In the genomic region with DNA sequence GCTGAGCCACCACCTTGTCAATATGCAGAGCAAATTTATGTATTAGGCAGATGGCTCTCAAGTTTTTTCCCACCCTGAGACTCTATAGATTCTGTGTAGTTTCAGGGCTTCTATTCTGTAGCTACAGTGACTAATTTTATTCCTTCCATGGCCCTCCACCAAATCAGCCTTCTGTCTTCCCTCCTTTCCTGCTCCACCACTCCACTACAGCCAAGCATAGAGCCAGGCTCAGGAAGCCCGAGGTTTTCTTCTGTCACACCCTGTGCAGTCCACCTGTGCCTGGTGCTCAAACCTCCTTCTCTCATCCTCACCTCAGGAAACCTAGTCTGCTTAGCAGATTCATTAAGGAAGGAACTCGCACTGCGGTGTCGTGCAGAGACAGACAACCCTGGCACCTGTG, we compare ENCODE assay signal across 24 mouse cellular contexts. TPM values are rescaled to one million over a fixed set of nuclear protein-coding genes. Genes with fewer than 3 reads are reported as not detected.
"Had no signal": no experiment of that assay in that cellular context is flagged by ENCODE, and none has a peak within 500 bp of the region (broad histone marks: within the 10 kb centered on the region; RNA-seq: fewer than 3 reads in every experiment).

No protein-coding gene starts in this region.

- H3K27me3 ChIP-seq: limb, embryonic 13.5 days; liver, embryonic 15.5 days; lung, embryonic 15.5 days; midbrain, embryonic 13.5 days; neural tube, embryonic 13.5 days had no signal

- H3K27ac ChIP-seq: layer of hippocampus, adult 2 months; limb, embryonic 10.5 days; limb, embryonic 13.5 days; liver, embryonic 12.5 days; liver, embryonic 15.5 days; lung, embryonic 15.5 days; midbrain, embryonic 10.5 days; midbrain, embryonic 13.5 days; neural tube, embryonic 13.5 days; stomach, postnatal 0 days had no signal

- H3K4me1 ChIP-seq: limb, embryonic 10.5 days; limb, embryonic 13.5 days; liver, embryonic 12.5 days; liver, embryonic 15.5 days; lung, embryonic 15.5 days; midbrain, embryonic 10.5 days; midbrain, embryonic 13.5 days; neural tube, embryonic 13.5 days had no signal

- H3K9me3 ChIP-seq: limb, embryonic 10.5 days; limb, embryonic 13.5 days; liver, embryonic 12.5 days; liver, embryonic 15.5 days; lung, embryonic 15.5 days; midbrain, embryonic 10.5 days; midbrain, embryonic 13.5 days; neural tube, embryonic 13.5 days had no signal

- ATAC-seq: liver, embryonic 12.5 days; midbrain, embryonic 13.5 days; midbrain, embryonic 16.5 days had no signal

- H3K36me3 ChIP-seq: limb, embryonic 10.5 days; limb, embryonic 13.5 days; liver, embryonic 12.5 days; liver, embryonic 15.5 days; lung, embryonic 15.5 days; midbrain, embryonic 10.5 days; midbrain, embryonic 13.5 days; neural tube, embryonic 13.5 days had no signal

- DNase-seq: kidney, adult 18-20 months; kidney, adult 9 months; kidney, postnatal 14 days; layer of hippocampus, adult 9-11 months; liver; lung, adult 18-20 months; lung, postnatal 10 days; lung, postnatal 36 days; retina, postnatal 1 day; thymus, adult 2 months had no signal

- H3K4me3 ChIP-seq: layer of hippocampus, adult 2 months; limb, embryonic 10.5 days; limb, embryonic 13.5 days; liver, embryonic 12.5 days; liver, embryonic 15.5 days; lung, embryonic 15.5 days; megakaryocyte, embryonic 14.5 days; midbrain, embryonic 10.5 days; midbrain, embryonic 13.5 days; myocyte; neural tube, embryonic 13.5 days had no signal

- H3K4me2 ChIP-seq: limb, embryonic 13.5 days; liver, embryonic 12.5 days; liver, embryonic 15.5 days; lung, embryonic 15.5 days; midbrain, embryonic 13.5 days; neural tube, embryonic 13.5 days had no signal

- H3K9ac ChIP-seq: limb, embryonic 13.5 days; liver, embryonic 12.5 days; liver, embryonic 15.5 days; lung, embryonic 15.5 days; midbrain, embryonic 13.5 days; neural tube, embryonic 13.5 days had no signal

RNA-seq across cellular contexts. Expression of a gene that starts 51.1 kb away (rescaled TPM):
- total RNA-seq: monocyte, adult 5-6 weeks had no signal
- polyA plus RNA-seq: myocyte had no signal
